Mouse (Mus musculus) urinary bladder, postnatal 14 days (tissue): ENCODE results near the gene Fgf9.

Experiments used
- DNase-seq: peaks from one replicate; pipeline ENCODE4 v3.0.0; 2021; ENCODE audit warnings: low spot score

Fgf9 gene

GRCm38 (mm10) chr14:58089486-58089885 lies 19.1 kb downstream of the Fgf9 start:
- DNase-seq = no peak

- no peak for DNase-seq
Observed at GRCm38 (mm10) chr14:58091321-58091720, 21.0 kb downstream of the Fgf9 start.

- no peak for DNase-seq
Observed at GRCm38 (mm10) chr14:58099599-58099998, 29.3 kb downstream of the Fgf9 start.

GRCm38 (mm10) chr14:58101298-58101697 lies 31.0 kb downstream of the Fgf9 start:
- DNase-seq = no peak

GRCm38 (mm10) chr14:58104266-58104665 lies 33.9 kb downstream of the Fgf9 start:
- DNase-seq = no peak

- DNase-seq = no peak
Observed at GRCm38 (mm10) chr14:58105596-58105995, 35.2 kb downstream of the Fgf9 start.

- DNase-seq = no peak
Observed at GRCm38 (mm10) chr14:58109601-58110000, 39.3 kb downstream of the Fgf9 start.

- DNase-seq = no peak
Observed at GRCm38 (mm10) chr14:58111562-58111961, 41.2 kb downstream of the Fgf9 start.

GRCm38 (mm10) chr14:58112341-58112740 lies 42.0 kb downstream of the Fgf9 start:
- no peak for DNase-seq

GRCm38 (mm10) chr14:58113180-58113579 lies 42.8 kb downstream of the Fgf9 start:
- no peak for DNase-seq

- DNase-seq = no peak
Observed at GRCm38 (mm10) chr14:58114146-58114545, 43.8 kb downstream of the Fgf9 start.

- DNase-seq = no peak
Observed at GRCm38 (mm10) chr14:58124625-58125024, 54.3 kb downstream of the Fgf9 start.

GRCm38 (mm10) chr14:58126508-58126907 lies 56.2 kb downstream of the Fgf9 start:
- no peak for DNase-seq

GRCm38 (mm10) chr14:58139506-58140055 lies 69.2 kb downstream of the Fgf9 start:
- no peak for DNase-seq

GRCm38 (mm10) chr14:58149637-58150470 lies 79.5 kb downstream of the Fgf9 start:
- no peak for DNase-seq

- no peak for DNase-seq
Observed at GRCm38 (mm10) chr14:58150471-58150855, 80.1 kb downstream of the Fgf9 start.

GRCm38 (mm10) chr14:58152110-58152509 lies 81.8 kb downstream of the Fgf9 start:
- no peak for DNase-seq

GRCm38 (mm10) chr14:58153470-58154416 lies 83.4 kb downstream of the Fgf9 start:
- DNase-seq = peak; percentile 3

GRCm38 (mm10) chr14:58160624-58161023 lies 90.3 kb downstream of the Fgf9 start:
- no peak for DNase-seq
